Mouse (Mus musculus): ENCODE results near the gene Gm28047.
"Not testable (repeated sequence)": the region's sequence is repeated elsewhere in the genome, so short reads cannot be mapped to it uniquely, and the experiment has no call there.

Gm28047 gene

DNA sequence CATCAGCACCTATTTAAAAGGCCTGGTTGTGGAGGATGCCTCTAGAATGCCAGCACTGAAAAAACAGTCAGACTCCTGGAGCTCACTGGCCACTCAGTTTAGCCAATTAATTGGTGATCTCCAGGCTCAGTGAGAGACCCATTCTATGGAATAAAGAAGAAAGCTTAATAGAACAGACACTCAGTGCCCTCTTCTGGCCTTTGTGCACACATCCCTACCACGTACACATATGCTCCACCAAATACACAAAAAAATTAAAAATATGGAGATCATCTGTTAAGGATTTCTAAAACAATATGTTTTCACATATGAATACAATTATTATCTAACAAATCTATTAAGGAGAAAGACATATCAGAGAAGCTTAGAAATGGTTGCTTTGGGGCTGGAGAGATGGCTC is 4.1 kb downstream of the Gm28047 start:
- DNase-seq (ENCODE audit: low spot score in 2 of 2): no peak

DNA sequence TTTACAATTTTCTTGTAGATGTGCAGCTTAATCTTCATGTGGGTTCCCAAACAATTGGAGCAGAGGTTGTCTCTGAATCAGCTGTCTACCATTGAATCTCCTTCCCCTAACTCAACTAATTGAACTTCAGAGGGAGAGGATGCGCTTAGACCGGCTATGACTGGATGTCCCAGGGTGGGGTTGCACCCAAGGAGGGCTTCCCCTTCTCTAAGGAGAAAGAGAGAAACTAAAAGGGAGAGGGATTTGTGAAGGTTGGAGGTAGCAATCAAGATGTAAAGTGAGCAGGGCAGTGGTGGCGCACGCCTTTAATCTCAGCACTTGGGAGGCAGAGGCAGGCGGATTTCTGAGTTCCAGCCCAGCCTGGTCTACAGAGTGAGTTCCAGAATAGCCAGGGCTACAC is 5.4 kb downstream of the Gm28047 start:
- DNase-seq (ENCODE audit: low spot score in 2 of 2): no peak

DNA sequence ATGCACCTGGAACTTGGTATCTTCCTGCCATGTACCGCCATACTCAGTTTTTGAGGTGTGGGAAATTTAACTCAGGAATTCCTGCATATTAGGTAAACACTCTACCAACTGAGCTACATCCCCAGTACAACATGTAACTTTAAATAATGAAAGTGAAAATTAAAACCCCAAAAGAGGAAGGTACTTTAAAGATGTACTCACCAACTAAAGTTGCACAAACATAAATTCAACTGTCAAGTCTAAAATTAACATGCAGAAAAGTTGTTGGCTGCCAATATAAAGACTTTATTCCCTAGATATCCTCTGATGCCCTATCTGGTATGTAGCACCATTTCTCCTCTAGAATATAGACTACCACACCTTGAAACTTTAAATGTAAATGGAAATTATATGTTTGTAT is 7.2 kb downstream of the Gm28047 start:
- no peak for DNase-seq (ENCODE audit: low spot score in 2 of 2)

DNA sequence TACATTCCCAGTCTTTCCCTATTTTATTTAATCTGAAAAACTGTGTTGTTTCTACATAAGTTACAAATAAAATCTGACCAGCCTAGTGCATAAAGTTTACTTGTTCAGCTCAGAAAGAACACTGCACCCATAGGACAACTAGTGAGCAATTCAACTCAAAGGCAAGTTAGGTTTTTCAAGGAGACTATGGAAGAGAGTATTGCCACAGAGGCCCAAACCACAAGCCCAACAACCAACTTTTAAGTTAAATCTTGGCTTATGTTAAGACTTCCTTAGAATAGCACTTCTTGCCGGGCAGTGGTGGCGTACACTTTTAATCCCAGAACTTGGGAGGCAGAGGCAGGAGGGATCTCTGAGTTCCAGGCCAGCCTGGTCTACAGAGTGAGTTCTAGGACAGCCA is 8.7 kb downstream of the Gm28047 start:
- no peak for DNase-seq (ENCODE audit: low spot score in 2 of 2)

DNA sequence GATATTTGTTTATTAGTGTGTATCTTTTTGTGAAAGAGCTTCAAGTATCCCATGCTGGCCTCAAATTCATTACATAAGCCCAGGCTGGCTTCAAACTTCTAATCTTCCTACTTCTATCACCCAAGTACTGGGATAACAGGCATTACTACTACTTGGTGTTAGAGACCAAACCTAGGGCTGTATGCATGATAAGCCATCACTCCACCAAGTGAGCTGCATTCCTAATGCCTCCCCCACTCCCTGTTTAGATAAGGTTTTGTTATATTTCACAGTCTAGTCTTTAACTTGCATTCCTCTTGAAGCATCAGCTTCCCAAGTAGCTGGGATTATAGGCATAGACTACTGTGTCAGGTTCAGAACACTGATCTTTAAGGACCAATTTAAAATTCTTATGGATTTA is 10.6 kb downstream of the Gm28047 start:
- DNase-seq (ENCODE audit: low spot score in 2 of 2): no peak

DNA sequence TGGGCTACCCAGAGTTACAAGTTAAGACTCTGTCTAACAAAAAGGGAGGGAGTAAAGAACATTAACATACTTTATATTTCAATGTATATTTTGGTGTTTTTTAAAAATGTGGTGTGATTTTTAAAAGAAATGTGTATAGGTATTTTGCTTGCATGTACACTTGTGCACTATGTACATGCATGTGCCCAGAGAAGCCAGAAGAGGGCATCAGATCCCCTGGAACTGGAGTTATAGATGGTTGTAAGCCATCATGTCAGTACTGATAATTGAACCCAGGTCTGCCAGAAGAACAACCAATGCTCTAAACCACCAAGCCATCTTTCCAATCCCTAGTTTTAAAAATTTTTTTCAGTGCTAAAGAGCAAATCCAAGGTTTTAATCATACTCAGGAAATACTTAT is 11.9 kb downstream of the Gm28047 start:
- DNase-seq (ENCODE audit: low spot score in 2 of 2): no peak

DNA sequence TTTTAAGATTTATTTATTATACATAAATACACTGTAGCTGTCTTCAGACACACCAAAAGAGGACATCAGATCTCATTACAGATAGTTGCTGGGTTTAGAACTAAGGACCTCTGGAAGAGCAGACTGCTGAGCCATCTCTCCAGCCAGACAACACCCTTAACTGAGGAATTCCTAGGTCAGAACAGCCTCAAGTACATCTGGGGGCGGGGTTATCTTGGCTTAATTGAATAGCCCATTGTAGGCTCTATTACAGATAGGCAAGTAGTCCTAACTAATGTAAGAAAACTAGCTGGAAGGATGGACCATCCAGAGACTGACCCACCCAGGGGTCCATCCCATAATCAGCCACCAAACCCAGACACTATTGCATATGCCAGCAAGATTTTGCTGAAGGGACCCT is 16.3 kb downstream of the Gm28047 start:
- DNase-seq (ENCODE audit: low spot score in 2 of 2): not testable (repeated sequence)

DNA sequence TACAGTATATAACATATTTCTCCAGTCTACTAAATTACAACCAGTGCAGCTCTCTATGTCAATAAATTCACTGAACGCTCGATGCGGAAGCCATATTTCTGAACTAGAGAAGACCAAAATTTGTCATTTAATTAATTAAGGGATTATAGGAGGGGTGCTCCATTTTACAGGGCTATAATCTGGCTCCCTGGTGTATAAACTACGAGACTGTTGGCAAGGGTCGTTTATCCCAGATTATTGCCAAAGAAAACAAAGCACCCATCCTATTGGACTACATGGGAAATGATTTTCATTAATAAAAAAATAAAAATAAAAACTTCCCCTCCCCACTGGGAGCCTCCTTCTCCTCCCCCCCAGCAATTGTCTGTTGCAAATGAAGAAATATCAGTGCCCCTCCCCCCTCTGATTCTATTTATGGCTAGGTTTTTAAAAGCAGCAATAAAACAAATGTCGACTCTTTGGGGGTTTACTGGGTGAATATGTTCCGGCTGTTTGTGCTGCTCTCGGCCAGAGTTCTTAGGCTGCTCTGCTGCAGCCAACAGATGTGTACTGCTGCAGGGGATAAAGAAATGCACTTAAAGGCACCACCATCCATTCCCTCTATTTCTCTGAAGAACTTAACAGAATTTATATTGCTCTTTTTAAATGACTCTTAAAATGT is 30.7 kb downstream of the Gm28047 start:
- DNase-seq (ENCODE audit: low spot score in 2 of 2): no peak

DNA sequence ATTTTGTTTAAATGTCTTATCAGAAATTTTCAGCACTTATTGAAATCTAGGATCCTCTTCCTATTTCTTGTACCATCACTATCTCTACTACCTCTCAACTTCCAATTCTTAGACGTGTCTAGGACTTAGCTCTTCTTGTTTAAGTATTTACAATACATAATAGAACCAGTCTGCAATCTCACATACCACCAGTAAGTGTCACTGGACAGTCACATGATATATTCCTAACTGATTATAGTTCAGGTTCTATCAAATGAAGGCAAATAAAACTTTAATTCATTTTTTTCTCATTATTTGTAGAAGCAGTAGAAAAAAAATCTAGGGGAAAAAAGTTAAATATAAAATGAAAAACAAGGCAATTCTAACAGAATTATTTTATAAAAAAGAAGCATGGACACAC is 32.2 kb downstream of the Gm28047 start:
- no peak for DNase-seq (ENCODE audit: low spot score in 2 of 2)

DNA sequence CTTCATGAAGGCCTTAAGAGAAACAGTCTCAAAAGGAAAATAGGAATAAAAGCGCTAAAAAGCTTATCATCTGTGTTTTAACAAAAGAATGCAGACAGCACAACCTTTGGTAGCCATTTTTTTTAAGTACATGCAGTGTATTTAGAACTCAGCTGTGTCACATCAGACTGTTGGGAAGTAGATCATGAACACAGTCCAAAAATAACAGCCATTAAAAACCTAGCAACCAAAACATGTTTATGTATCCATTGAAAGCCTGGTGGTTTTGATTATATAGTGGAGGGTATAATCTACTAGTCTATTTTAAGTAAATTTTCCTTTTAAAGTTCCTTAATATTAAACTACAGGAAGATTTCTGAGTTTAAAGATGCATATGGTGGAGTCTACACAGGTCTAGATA is 34.3 kb downstream of the Gm28047 start:
- DNase-seq (ENCODE audit: low spot score in 2 of 2): no peak

DNA sequence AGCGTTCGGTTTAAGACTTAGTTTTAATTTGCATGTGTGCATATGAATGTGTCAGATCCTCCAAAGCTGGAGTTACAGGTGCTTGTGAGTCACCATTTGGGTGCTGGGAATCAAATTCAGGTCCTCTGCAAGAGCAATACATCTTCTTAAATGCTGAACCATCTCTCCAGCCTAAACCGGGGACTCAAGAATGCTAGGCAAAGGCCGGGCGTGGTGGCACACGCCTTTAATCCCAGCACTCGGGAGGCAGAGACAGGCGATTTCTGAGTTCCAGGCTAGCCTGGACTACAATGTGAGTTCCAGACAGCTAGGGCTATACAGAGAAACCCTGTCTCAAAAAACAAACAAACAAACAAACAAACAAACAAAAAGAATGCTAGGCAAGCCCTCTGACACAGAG is 35.0 kb downstream of the Gm28047 start:
- DNase-seq (ENCODE audit: low spot score in 2 of 2): no peak

DNA sequence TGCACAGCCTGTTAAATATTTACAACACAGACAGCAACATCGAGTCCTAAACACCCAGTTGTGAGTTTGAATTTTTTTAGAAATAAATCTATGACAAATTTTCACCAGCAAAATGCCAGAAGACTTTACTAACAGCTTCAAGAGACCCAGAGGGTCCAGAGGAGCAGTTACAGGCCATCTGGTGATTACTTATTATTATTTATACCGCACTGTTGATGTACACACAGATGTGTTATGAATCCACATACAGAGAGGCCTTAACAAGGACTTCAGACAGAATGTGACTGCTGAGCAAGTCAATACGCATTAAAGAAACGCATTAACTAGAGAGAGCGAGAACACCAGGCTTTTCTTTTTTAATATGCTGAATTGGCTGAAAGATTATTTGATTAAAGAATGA is 39.4 kb downstream of the Gm28047 start:
- DNase-seq (ENCODE audit: low spot score in 2 of 2): no peak

DNA sequence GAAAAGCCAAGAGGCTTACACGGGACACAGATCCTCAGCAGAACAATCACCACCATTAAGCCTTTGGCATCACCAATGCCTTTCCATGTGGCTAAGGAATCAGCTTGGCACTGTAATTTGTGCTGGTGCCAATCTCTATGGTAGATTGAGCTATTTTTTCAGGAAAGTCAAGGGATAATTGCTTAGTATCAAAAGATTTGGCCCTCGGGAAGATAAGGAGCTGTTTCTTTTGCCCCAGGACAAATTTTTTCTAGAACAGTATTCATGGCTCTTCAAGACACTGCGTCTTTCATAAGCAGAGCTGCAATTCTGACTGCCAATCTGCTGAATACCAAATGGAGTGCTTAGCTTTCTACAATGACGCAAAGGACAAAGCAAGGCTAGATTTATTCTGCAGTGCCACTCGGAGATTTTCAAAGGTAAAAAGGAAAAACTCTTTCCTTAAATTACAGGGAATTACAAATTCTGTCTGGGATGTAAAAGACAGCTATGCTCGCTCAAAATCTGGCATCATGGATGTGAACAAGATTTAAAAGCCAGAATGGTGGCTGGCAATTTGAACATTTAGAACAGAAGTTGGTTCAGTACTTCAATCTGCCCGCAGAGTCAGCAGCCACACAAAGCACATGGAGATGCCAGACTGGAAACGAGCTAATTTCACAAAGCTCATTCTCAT is 41.0 kb downstream of the Gm28047 start:
- DNase-seq (ENCODE audit: low spot score in 2 of 2): peak; percentile 25 to 45

DNA sequence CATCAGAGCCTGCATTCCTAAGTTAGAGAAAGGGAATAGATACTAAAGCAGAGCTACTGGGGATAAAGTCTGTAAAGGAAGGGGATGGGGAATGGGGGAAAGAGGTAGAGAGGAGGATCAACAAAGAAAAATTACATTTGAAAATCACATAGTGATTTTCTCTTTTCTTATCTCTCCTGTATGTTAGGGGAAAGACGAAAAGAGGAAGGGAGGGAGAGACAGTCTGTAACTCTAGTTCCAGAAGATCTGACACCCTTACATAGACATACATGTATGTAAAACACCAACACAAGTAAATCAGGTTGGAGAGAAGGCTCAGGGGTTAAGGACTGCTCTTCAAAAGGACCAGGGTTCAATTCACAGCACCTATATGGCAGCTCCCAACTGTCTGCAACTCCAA is 43.7 kb downstream of the Gm28047 start:
- DNase-seq (ENCODE audit: low spot score in 2 of 2): no peak

DNA sequence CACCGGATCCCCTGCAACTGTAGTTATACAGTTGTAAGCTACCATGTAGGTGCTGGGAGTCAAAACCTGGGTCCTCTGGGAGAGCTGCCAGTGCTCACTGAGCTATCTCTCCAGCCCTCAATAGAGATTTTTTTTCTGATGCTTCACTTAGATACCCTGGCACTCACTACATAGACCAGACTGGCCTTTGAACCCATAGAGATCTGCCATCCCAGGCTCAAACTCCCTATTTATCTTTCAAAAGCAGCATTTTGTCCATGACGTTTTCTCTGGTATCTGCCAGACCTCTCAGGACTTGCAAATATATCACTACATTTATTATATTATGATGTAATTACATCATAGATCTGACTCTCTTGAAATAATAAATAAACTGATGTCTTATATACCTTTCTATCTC is 46.5 kb downstream of the Gm28047 start:
- DNase-seq (ENCODE audit: low spot score in 2 of 2): no peak

DNA sequence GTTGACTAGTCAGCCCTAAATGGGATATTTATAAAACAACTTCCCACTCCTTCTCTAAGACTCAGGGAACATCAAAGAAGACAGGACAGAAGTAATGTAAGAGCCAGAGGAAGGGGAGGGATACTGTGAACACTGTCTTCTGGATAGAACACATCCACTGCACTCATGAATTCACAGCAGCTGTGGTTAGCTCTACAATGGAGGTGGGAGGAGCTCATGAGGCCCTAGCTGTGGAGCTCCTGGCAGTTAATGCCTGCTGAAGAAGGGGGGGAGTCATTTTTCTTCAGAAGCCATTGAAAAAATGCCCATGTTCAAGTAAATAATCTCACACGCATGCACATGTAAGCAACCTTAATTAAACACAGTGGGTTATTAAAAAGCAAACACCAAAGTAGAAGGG is 47.9 kb downstream of the Gm28047 start:
- no peak for DNase-seq (ENCODE audit: low spot score in 2 of 2)

DNA sequence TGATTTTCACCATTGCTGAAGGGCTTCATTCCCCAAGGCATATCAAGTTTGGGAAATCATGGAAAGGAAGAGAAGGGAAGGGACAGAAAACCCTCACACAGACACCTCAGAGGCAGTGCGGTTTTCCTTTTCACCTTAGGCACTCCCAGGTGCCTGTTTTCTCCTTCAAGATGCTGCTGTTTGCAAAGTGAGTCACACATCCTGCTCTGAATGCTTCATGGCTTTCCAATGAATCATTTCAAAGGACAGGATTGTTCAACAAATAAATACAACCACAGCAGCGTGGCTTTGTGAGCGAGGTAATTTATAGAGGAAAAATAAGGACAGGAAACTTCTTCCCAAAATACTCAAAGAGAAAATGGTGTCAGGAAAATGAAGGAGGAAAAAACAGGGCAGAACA is 52.8 kb downstream of the Gm28047 start:
- no peak for DNase-seq (ENCODE audit: low spot score in 2 of 2)

DNA sequence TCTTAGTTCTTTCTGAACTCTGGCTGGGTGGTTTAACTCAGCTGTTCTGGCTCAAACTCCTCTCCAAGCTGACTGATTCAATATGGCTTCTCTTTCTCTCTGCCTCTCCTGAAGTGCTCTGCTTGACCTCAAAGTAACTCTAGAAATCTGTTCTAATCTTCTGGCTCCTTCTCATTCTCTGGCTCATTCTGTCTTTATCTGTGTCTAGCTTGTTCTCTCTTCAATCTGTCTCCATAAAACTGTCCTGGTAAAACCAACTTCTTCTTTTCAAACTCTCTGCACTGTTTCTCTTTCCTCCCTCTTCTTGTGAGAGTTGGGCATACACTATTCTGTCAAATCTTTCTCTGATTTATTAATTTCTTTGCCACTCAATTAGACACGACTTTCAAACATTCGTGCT is 57.0 kb downstream of the Gm28047 start:
- DNase-seq (ENCODE audit: low spot score in 2 of 2): no peak

DNA sequence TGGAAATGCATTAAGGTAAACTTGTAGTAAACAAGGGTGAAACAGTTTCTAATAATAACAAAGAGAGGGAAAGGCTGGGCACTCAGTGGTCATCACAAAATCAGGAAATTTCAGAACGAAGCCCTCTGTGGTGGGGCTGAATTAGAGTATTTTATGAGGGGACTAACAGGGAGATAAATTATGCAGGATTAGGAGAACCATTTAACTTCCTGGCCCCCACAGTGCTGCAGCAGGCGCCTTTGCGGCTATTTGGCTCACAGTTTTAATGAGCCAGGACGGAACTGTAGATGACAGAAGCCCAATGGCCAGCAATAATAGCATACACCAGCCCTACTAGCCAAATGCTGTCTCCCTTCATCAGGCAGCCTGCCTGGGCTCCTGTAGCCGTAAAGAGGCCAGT is 61.2 kb downstream of the Gm28047 start:
- no peak for DNase-seq (ENCODE audit: low spot score in 2 of 2)

DNA sequence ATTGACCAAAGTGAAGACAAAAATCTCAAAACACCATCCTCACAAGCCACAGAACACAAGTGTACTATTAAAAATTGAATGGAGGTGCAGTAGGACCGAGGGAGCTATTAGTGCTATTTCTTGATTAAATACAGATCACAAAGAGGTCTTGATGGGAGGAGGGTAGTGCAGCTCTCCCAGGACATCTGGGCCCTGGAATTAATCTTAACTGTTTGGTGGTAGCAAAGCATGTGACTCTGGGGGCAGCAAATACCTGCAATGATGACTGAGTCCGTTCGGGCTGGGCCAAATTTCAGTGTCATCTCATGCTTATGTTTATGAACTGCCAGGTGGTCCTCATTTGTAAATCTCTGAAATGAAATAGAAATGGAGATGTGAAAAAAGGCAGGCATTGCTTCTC is 61.8 kb downstream of the Gm28047 start:
- no peak for DNase-seq (ENCODE audit: low spot score in 2 of 2)

DNA sequence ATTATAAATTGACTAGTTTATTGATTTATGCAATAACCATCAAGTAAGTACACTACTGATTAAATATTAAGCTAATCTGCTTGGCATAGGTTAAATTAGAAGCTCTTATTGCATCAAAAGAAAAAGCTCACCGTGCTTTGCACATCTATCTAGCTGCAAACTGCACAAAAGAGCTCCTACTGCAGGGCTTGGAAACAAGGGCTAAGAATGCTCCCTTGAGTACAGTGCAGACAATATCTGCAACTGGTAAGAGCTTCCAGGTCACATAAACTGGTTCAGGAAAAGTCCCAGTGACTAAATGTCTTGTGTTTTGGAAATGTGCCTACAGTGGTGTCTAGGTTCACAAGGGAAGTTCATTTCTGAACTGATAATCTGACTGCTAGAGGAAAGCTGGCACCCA is 62.4 kb downstream of the Gm28047 start:
- DNase-seq (ENCODE audit: low spot score in 2 of 2): no peak

DNA sequence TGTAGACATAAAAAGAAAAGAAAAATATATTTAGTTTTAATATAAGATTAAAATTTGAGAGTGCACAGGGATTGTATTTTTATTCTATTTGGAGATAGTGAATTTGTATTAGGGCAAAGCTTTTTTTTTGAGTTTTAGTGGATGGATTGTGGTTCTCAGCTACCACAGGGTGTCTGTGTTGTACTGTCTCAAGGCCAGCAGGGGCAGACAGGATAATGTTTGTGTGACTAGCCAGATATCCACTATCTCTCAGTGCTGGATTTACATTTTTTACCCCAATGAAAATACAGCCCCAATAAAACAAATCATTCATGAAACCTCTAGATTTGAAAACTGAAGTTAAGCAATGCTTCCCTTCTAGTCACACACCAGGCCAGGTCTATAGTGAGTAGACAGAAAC is 67.3 kb downstream of the Gm28047 start:
- no peak for DNase-seq (ENCODE audit: low spot score in 2 of 2)

DNA sequence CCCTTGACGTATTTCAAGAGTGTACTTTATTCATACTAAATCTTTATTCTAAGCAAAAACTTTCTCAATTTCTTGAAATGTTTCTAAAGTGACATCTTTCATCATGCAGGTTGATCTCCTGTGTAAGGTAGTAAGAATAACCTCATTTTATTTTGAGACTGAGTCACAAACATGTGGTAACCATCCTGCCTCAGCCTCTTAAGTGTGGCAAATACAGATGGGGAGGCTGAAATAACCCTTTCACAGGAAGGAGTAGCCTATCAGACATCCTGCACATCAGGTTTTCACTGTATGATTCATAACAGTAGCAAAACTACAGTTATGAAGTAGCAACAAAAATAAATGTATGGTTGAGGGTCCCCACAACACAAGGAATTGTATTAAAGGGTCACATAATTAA is 69.3 kb downstream of the Gm28047 start:
- no peak for DNase-seq (ENCODE audit: low spot score in 2 of 2)

DNA sequence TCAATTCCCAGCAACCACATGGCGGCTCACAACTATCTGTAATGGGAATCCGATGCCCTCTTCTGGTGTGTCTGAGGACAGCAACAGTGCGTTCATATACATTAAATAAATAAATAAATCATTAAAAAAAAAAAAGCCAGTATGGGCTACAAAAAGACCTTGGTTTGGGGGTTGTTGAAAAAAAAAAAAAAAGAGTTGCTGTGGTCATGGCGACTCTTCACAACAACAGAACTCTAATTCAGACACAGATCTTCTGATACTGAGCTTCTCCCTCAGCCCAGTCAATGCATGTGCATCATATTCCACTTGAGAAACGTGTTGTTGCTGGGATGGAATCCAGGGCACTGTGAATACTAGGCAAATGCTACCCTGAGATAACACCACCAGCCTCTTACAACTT is 72.3 kb downstream of the Gm28047 start:
- DNase-seq (ENCODE audit: low spot score in 2 of 2): no peak

Data from right cerebral cortex, postnatal 36 days (tissue).